In genomic region chr11:32218501-32219050, GRCm38 (mm10) we compare ENCODE assay signal across 9 mouse cellular contexts. TPM values are rescaled to one million over a fixed set of nuclear protein-coding genes. Genes with fewer than 3 reads are reported as not detected.
DNase-seq lines count a peak whose midpoint lies in the region; ATAC-seq and TF ChIP-seq lines count a peak whose summit lies in the region.
"Had no signal": no experiment of that assay in that cellular context is flagged by ENCODE, and none has a peak within 500 bp of the region (broad histone marks: within the 10 kb centered on the region; RNA-seq: fewer than 3 reads in every experiment).

No protein-coding gene starts in this region.

- peak overlapping the region; percentile 39; the same call in 1 of the 2 replicates for H3K27ac ChIP-seq in heart, embryonic 10.5 days
- no peak overlapping the region for H3K27ac ChIP-seq in intestine, embryonic 16.5 days (ENCODE audit: low read length)

- H3K4me2 ChIP-seq in intestine, embryonic 16.5 days (ENCODE audit: low read depth, low read length) = no peak overlapping the region

- H3K4me3 ChIP-seq in heart, embryonic 10.5 days = no peak overlapping the region
- H3K4me3 ChIP-seq in E14TG2a.4 (replicated peaks; ENCODE audit: low read length) = peak overlapping the region; percentile 56
- no peak overlapping the region for H3K4me3 ChIP-seq in intestine, embryonic 16.5 days (ENCODE audit: low read length)

- H3K4me1 ChIP-seq in heart, embryonic 10.5 days = peaks cover 50% of the 10 kb centered on the region
- H3K4me1 ChIP-seq in E14TG2a.4 (replicated peaks; ENCODE audit: low read depth, low read length) = peaks cover 90% of the 10 kb centered on the region
- peaks cover 42% of the 10 kb centered on the region for H3K4me1 ChIP-seq in intestine, embryonic 16.5 days (ENCODE audit: control insufficient read depth, insufficient read depth, low read length)

- 0 out of 2 replicates have a peak overlapping the region, but pooled peaks have one; percentile 27 for H3K9ac ChIP-seq in intestine, embryonic 16.5 days (ENCODE audit: low read depth, low read length)

- ATAC-seq in intestine, embryonic 16.5 days = no peak
- no peak for ATAC-seq in activated CD4-positive, CD25-positive, alpha-beta regulatory T cell, adult 4 months

- TF ChIP-seq CTCF in E14TG2a.4 (conservative IDR thresholded peaks at IDR 0.05; ENCODE audit: low read length) = no peak

- H3K27me3 ChIP-seq in heart, embryonic 10.5 days (ENCODE audit: insufficient read depth, poor library complexity, severe bottlenecking) = 0 out of 2 replicates have a peak, but pooled peaks cover 4% of the 10 kb centered on the region
- peaks cover 16% of the 10 kb centered on the region for H3K27me3 ChIP-seq in E14TG2a.4 (ENCODE audit: insufficient read depth, low read length)
- no peaks in the 10 kb centered on the region for H3K27me3 ChIP-seq in intestine, embryonic 16.5 days (replicated peaks; ENCODE audit: control insufficient read depth, insufficient read depth, low read length)

- peaks cover 24% of the 10 kb centered on the region for H3K36me3 ChIP-seq in heart, embryonic 10.5 days
- peaks cover 28% of the 10 kb centered on the region for H3K36me3 ChIP-seq in E14TG2a.4 (ENCODE audit: insufficient read depth, low read length)
- H3K36me3 ChIP-seq in intestine, embryonic 16.5 days (ENCODE audit: control insufficient read depth, insufficient read depth, low read length) = peaks cover 23% of the 10 kb centered on the region

- no peak for DNase-seq in heart, embryonic 10.5 days (ENCODE audit: low spot score)
- no peak for DNase-seq in heart, postnatal 25 days (ENCODE audit: low spot score)
- DNase-seq in embryo, embryonic 10.5 days (ENCODE audit: low spot score) = peak; percentile 47
- DNase-seq in spleen, adult 18-20 months = no peak
- DNase-seq in lung, postnatal 10 days = no peak

- WGBS in heart, embryonic 10.5 days = 54% methylated on average over 6 of the region's 6 CpGs
- 61% methylated on average over 6 of the region's 6 CpGs for WGBS in intestine, embryonic 16.5 days

- intact Hi-C loops in heart, postnatal 25 days (cut with DNase I) = no loop called here

- H3K9me3 ChIP-seq in heart, embryonic 10.5 days = no peaks in the 10 kb centered on the region
- H3K9me3 ChIP-seq in E14TG2a.4 (ENCODE audit: low read length) = no peaks in the 10 kb centered on the region
- no peaks in the 10 kb centered on the region for H3K9me3 ChIP-seq in intestine, embryonic 16.5 days (ENCODE audit: control insufficient read depth, low read length)

RNA-seq across cellular contexts. Expression of gene Rhbdf1, which starts 3.5 kb away (rescaled TPM):
- polyA plus RNA-seq in heart, embryonic 10.5 days (2016; fragmentation: Nextera tagmentation; extraction: Ambion mirVana) = 40.8 and 42.4 TPM in 2 replicates
- 10 to 100 TPM; 21.9 to 25.0 TPM for total RNA-seq in heart, postnatal 25 days (2021)
- polyA plus RNA-seq in intestine, embryonic 16.5 days (2015; fragmentation: Nextera tagmentation; extraction: Ambion mirVana) = 50.3 and 51.5 TPM in 2 replicates
- polyA plus RNA-seq in activated CD4-positive, CD25-positive, alpha-beta regulatory T cell, adult 4 months (2017; shearing (Covaris generic)) = under 1 TPM in 1 of 2 experiments, not detected in 1; 0.49 TPM

RNA-seq across cellular contexts. Expression of gene Mpg, which starts 7.7 kb away (rescaled TPM):
- 21.3 and 26.3 TPM in 2 replicates for polyA plus RNA-seq in heart, embryonic 10.5 days (2016; fragmentation: Nextera tagmentation; extraction: Ambion mirVana)
- 1 to 10 TPM; 5.1 to 6.0 TPM for total RNA-seq in heart, postnatal 25 days (2021)
- 32.6 and 33.8 TPM in 2 replicates for polyA plus RNA-seq in intestine, embryonic 16.5 days (2015; fragmentation: Nextera tagmentation; extraction: Ambion mirVana)
- polyA plus RNA-seq in activated CD4-positive, CD25-positive, alpha-beta regulatory T cell, adult 4 months (2017; shearing (Covaris generic)) = 10 to 100 TPM; 34.8 to 35.0 TPM

RNA-seq across cellular contexts. Expression of gene Snrnp25, which starts 13.4 kb away (rescaled TPM):
- polyA plus RNA-seq in heart, embryonic 10.5 days (2016; fragmentation: Nextera tagmentation; extraction: Ambion mirVana) = 69.7 and 84.1 TPM in 2 replicates
- total RNA-seq in heart, postnatal 25 days (2021) = 10 to 100 TPM; 11.1 to 12.4 TPM
- 40.7 and 45.6 TPM in 2 replicates for polyA plus RNA-seq in intestine, embryonic 16.5 days (2015; fragmentation: Nextera tagmentation; extraction: Ambion mirVana)
- polyA plus RNA-seq in activated CD4-positive, CD25-positive, alpha-beta regulatory T cell, adult 4 months (2017; shearing (Covaris generic)) = 10 to 100 TPM; 70.5 to 73.4 TPM

RNA-seq across cellular contexts. Expression of gene Il9r, which starts 18.5 kb away (rescaled TPM):
- 0.14 TPM in 1 of 2 replicates, not detected in the other for polyA plus RNA-seq in heart, embryonic 10.5 days (2016; fragmentation: Nextera tagmentation; extraction: Ambion mirVana)
- total RNA-seq in heart, postnatal 25 days (2021) = not detected
- polyA plus RNA-seq in intestine, embryonic 16.5 days (2015; fragmentation: Nextera tagmentation; extraction: Ambion mirVana) = 0.02 and 0.11 TPM in 2 replicates
- 1 to 10 TPM; 4.5 to 7.1 TPM for polyA plus RNA-seq in activated CD4-positive, CD25-positive, alpha-beta regulatory T cell, adult 4 months (2017; shearing (Covaris generic))
- total RNA-seq: layer of hippocampus, postnatal 14 days had no signal

RNA-seq across cellular contexts. Expression of gene Nprl3, which starts 48.9 kb away (rescaled TPM):
- 43.8 and 44.5 TPM in 2 replicates for polyA plus RNA-seq in heart, embryonic 10.5 days (2016; fragmentation: Nextera tagmentation; extraction: Ambion mirVana)
- 10 to 100 TPM; 26.8 to 29.8 TPM for total RNA-seq in heart, postnatal 25 days (2021)
- 28.3 and 34.6 TPM in 2 replicates for polyA plus RNA-seq in intestine, embryonic 16.5 days (2015; fragmentation: Nextera tagmentation; extraction: Ambion mirVana)
- polyA plus RNA-seq in activated CD4-positive, CD25-positive, alpha-beta regulatory T cell, adult 4 months (2017; shearing (Covaris generic)) = 10 to 100 TPM; 36.7 to 37.6 TPM

Comparison
In these comparisons a context has a peak if more than half of its experiments do, and no peak if none do; other contexts are left out.
1. RNA of gene Rhbdf1, which starts 3.5 kb away (polyA plus RNA-seq): 50.3 to 51.5 TPM in intestine, embryonic 16.5 days and 40.8 to 42.4 TPM in heart, embryonic 10.5 days; 0.49 TPM in activated CD4-positive, CD25-positive, alpha-beta regulatory T cell, adult 4 months; every median in the first group is over 10 times any median in the second.